Mouse (Mus musculus) cortical plate, adult 2 months (tissue): ENCODE measurements around the gene Lrrk1.

Source experiments
- CTCF ChIP-seq: fragments of 200-500 bp; IDR thresholded peaks from 2 replicates; pipeline ENCODE4 v1.5.1; 2011; ENCODE audit warnings: mild to moderate bottlenecking, control low read depth, low read length; ENCODE audit not compliant: insufficient read depth; ENCODE audit errors: extremely low read depth
- POLR2A ChIP-seq: fragments of 200-500 bp; IDR thresholded peaks from 2 replicates; pipeline ENCODE4 v1.6.1; 2011; ENCODE audit warnings: mild to moderate bottlenecking, low read length, control low read depth; ENCODE audit not compliant: insufficient read depth; ENCODE audit errors: extremely low read depth

DNA sequence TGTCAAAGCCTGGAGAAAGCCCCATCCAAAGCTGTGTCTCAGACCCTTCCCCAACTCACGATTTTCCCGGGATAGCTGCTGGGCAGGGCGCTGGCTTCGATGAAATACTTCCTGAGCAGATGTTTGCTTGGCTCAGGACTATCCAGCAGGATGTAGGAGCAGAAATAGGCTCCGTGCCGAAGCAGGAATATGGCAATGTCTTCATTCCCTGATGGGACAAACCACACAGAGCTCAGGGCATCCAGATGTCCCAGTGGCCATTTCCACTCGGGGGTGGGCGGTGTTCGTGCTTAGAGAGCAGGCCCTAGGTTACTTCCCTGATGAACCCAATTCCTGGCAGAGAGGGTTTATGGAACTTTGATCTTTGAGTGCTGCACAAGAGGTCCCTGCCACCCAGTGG, 57.5 kb downstream of the Lrrk1 start:
- TF ChIP-seq CTCF (no peak), POLR2A (no peak)
